Mouse (Mus musculus): ENCODE data around the gene Cyp17a1.
A peak's percentile ranks its signal among the peaks of the same experiment; 100 is the strongest.

The Cyp17a1 gene

DNA sequence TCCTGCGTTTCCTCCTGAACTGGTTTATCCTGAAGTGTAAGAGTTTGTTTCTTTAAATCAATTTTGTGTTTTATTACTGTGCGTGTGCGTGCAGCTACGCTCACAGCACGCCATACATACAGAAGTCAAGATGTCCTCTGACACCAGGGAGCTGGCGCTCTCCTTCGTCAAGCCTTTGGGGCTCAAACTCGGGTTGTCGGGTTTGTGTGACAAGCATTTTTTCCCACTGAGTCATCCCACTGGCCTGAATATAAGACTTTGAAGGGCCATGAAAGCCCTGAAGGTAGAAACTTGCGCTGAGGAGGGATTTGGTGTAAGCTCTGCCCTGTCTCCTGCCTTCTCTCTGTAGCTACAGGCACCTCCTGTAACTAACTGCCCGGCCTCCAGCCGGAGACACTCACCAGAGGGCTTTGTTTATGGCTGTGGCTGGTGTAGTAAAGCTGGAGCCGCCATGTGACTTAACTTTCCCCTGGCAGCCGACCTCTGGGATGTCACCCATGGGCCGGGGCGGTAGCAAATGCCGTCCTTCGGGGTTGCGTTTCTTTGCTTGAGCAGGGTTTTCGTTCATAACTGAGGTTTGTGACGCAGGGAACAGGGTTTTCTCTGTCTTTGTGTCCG lies 30.7 kb downstream of the Cyp17a1 start:
- no peak for DNase-seq (ENCODE audit: low spot score)

DNA sequence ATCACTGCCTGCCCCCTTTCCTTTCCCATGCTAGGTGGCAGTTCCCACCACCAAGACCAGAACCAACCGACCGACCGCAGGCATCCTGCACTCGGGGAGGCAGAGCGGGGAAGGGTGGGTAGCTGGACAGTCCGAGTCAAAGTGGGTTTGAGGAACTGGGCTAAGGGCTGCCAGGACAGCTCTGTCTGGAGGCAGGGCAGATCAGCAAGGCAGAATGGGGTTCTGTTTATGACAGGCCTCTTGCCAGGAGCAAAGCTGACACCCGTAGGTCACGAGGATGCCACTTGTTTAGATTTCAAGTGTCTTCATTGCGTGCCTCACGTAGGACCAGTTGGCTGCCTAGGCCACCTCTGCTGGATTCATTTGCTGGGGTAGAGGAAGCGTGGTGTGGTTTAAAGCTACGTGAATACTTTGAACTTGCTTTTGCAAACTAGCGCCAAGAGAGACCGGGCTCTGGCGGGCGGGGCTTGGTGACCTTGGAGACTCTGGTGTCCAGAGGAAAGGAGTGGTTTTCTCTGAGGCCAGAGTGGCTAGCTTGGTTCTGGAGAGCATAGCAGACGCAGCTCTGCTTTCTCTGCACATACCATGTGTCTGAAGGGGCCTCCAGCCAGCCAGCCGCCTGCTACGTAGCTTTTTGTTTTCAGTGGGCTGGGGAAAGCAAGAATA lies 31.4 kb downstream of the Cyp17a1 start:
- peak; percentile 25 for DNase-seq (ENCODE audit: low spot score)

DNA sequence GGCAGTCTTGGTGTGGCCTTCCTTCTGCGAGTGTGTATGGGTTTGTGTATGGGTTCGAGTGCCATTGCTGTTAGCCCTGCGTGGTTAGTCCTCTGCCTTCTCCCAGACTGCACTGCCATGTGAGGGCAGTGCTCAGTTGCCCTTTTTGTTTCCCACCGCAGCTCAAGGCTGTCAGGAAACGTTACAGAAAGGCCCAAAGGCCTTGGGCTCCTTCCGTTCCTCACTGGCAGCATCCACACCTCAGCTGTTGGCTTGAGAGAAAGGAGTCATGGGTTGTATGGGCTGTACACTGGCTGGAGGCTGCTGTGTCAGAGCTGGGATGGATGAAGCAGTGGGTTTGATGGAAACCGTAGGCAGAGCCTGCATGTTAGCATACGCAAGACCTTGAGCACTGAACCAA lies 32.2 kb downstream of the Cyp17a1 start:
- no peak for DNase-seq (ENCODE audit: low spot score)

DNA sequence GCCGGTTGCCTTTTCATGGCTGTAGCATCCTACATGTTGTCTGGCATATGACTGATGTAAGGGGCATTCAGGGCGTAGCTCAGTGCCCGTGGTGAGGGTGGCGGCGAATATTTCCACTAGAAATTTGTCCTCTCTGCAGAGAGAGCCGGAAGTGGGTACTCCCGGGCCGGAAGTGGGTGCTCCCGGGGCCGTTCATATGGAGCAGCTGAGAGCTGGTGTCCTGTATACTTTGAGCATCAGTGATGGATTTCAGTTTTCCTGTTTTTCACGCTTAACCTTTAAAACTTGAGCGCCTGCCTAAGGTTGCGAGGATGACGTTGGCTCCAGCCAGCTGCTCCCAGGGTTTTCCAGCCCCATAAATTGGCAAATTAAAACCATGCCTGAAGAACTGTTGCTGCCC lies 33.5 kb downstream of the Cyp17a1 start:
- no peak for DNase-seq (ENCODE audit: low spot score)

DNA sequence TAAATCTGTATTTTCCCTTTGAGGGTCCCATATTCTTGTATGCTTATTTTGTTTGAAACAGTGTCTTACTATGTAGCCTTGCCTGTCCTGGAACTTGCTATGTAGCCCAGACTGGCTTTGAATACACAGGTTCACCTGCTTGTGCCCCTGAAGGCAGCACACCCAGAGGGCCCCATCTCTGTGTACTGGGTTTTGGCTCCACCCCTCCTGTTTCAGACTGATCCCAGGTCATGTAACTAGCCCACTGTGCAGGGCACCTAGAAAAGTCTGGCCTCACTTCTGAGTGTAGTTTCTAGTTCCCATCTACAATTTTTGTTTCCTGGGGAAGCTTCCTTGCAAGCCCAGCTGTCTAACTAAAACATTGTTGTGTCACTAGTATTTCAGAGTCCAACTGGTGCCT lies 33.9 kb downstream of the Cyp17a1 start:
- DNase-seq (ENCODE audit: low spot score) = no peak

DNA sequence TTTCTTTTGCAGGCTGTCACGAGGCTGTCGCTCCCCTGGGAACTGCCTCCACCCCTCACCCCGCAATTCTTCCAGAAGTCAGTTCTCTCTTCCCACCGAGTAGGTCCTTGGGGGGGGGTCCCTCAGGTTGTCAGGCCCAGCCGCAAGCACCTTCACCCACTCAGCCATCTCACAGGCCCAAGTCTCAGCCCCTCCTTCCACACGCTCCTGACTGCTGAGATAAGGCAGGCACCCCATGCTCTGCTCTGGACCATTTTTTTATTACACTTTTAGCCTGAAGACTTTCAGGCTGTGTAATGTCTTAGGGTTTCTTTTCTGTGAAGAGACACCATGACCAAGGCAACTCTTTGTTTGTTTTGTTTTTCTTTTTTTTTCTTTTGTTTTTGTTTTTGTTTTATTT lies 35.4 kb downstream of the Cyp17a1 start:
- no peak for DNase-seq (ENCODE audit: low spot score)

DNA sequence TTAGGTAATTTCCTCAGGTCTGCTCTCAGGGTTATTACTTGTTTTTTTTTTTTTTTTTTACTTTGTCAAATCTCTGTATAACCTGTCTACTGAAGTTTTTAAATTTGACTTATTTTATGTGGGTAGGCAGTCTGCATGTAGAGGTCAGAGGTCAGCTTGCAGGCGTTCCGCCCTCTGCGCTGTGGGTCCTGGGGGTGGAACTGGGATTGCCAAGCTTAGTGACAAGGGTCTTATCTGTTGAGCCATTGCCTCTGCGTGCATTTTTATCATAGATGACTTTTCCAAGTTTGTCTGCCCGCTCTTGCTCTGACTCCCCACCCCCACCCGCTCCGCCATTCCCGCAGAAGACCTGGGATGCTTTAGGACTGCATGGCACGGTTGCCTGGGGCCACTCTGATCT lies 37.2 kb downstream of the Cyp17a1 start:
- DNase-seq (ENCODE audit: low spot score) = no peak

DNA sequence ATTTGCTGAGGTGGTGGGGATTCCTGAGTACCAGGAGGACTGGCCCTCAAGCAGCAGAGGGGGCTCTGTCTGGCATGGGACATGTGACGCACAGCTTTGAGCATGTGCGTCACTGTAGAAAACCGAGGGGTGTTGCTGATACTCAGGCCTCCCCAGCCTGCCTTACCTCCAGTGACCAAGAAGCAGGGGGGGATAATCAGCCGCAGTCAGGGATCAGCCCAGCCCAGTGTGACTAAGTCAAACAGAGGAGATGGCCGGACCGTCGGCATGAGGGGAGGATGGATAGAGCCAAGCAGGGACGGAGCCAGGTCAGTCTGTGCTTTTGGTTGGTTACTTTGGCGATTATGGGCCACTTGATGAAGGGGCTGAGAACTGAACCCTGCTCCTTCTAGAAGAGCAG lies 41.3 kb downstream of the Cyp17a1 start:
- DNase-seq (ENCODE audit: low spot score) = no peak

DNA sequence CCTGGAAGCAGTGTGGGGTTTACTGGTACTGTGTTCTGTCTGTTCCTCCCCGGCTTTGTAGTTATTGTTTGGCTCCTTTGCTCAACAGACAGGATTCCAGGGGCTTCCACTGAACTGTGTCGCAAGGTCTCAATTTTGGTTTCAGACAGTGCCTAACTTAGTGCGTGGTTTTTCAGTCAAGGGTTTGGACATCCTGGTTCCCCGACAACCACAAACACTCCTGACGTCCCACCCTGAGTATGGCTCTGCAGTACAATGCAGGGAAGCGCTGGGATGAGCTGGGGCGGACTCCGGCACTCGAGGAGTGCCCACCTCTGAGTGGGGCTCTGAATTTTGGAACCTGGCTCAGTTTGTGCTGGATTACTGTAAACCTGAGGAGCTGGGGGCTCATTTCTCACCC lies 43.2 kb downstream of the Cyp17a1 start:
- no peak for DNase-seq (ENCODE audit: low spot score)

DNA sequence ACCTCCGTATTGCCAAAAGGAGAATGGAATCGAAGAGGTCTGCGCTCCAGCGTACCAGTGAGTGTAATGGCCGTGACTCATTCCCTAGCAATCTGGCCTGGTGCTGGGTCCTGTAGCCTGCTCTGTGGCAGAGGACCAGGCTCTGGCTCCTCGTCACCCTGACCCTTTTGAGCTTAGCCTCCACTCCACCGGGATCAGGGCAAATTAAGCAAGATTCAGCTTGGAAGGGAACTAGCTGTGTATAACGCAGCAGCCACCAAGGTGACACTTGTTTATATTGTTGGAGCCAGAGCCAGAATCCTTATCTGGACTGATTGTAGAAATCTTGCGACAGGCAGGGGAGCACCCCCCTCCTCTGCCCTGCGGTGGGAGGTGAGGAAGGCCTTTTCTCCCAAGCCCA lies 44.6 kb downstream of the Cyp17a1 start:
- DNase-seq (ENCODE audit: low spot score) = no peak

DNA sequence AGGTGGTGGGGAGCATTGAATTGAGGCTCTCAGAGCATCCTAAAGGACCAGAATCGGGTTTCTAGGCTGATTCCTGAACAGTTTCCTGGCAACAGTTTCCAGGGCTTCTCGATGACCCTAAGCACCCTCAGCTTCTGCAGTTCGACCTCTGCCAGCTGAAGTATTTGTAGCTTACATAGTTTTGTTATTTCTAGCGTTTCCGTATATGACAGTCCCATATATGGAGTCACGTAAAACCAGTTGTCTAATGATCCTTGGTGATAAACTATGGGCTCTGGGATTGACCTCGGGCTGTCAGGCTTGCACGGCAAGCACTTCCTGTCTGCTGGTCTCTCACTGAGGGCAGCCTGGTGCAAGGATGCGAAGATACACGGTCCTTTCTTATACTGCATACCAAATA lies 47.5 kb downstream of the Cyp17a1 start:
- no peak for DNase-seq (ENCODE audit: low spot score)

DNA sequence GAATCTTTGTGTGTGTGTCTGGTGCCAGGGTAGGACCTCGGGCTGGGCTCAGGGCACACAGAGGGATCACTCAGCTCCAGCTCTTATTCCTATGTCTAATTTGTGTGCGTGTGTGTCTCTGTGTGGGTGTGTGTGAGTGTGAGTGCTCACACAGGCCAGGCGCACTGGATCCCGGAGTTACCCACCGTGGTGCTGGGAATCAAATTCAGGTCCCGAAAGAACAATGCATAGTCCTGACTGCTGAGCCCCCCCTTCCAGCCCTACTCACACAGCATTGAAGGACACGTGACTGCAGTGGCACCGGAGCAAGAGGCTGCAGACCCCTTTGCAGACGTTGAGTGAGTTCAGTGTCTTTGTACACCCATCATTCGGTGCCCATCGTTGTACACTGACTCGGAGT lies 48.0 kb downstream of the Cyp17a1 start:
- no peak for DNase-seq (ENCODE audit: low spot score)

DNA sequence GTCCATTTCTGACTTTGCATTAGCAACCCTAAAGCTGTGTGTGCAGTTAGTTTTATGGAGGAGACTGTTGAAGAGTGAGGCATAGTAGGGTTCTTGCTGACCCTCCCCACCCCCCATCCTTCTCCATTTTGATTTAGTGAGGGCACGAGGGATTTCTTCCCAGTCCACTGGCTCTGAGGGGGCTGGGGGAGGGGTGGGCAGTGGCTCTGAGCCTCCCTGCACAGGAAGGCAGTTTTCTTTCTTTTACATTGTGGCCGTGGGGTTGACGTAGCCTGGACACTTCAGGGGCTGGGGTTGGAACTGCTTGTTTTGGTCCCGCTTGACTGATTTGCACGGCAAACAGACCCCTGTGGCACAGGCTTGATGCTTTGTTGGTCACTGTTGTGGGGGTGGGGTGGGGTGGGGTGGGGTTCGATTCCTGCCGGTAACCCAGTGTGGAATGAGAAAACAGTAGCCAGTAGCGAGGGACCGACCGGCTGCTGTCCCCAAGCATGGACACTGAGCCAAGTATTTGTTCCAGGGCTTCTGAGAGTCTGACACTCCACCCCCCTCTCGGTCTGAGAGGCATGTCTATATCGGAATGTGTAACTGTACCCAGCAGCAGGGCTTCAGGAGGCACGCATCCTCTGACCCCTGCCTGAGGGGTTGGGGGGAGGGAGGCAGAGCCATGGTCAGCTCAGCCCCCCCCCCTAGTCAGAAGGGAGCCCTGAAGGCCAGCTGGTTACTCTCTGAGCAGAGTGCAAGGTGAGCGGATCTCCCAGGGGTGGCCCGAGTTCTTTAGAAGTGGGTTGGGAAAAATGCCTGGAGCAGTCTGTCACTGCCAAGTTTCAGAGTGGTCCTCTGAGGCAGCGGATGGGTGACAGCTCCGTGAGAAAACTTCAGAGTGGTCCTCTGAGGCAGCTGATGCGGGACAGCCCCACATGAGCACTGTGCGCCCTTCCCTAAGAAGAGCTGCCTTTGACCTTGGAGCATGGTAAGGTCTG lies 48.9 kb downstream of the Cyp17a1 start:
- no peak for DNase-seq (ENCODE audit: low spot score)

DNA sequence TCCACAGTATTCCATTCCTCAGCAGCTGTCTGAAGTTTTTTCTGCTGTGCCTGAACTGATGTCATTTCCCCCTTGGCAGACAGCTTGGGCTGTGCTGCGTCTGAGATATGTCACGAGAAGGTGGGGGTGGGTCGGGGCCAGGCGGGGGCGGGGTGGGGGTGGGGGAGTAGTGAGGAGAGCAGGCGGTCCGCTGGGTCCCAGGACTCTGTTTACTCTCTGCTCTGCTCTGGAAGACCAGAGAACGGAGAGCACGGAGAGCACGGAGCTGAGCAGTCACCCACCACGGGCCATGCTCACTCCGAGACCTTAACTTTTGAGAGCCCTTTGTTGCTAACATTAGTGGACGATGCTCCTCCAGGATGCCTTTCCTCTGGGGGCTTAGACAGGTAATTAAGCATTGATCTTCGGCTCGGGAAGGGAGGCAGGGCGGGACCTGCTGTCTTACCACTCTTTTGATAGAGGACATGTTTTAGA lies 49.7 kb downstream of the Cyp17a1 start:
- DNase-seq (ENCODE audit: low spot score) = peak; percentile 60

DNA sequence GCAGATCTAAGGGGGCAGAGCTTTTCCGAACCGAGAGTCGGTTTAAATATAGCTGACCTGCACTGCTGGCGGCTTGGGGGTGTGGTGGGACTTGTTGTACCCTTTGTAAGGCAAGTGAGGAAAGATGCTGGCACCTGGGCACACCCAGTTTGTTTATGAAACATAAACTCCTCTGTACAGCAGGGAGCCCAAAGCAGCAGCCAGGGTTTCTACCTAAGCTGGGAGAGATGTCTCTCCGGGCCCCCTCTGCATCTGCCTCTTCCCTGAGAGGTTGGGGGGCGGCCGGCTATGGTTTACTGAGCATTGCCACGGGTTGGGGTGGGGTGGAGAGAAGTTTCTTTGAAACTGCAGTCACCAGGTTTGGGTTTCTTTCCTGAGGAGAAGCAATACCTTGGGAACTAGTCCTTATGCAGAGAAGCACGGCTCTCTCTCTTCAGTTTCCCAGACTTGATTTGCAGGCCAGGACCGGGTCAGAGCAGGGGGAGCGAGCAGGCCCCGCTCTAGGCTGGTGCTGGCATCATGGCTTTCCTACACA lies 50.2 kb downstream of the Cyp17a1 start:
- DNase-seq (ENCODE audit: low spot score) = no peak

DNA sequence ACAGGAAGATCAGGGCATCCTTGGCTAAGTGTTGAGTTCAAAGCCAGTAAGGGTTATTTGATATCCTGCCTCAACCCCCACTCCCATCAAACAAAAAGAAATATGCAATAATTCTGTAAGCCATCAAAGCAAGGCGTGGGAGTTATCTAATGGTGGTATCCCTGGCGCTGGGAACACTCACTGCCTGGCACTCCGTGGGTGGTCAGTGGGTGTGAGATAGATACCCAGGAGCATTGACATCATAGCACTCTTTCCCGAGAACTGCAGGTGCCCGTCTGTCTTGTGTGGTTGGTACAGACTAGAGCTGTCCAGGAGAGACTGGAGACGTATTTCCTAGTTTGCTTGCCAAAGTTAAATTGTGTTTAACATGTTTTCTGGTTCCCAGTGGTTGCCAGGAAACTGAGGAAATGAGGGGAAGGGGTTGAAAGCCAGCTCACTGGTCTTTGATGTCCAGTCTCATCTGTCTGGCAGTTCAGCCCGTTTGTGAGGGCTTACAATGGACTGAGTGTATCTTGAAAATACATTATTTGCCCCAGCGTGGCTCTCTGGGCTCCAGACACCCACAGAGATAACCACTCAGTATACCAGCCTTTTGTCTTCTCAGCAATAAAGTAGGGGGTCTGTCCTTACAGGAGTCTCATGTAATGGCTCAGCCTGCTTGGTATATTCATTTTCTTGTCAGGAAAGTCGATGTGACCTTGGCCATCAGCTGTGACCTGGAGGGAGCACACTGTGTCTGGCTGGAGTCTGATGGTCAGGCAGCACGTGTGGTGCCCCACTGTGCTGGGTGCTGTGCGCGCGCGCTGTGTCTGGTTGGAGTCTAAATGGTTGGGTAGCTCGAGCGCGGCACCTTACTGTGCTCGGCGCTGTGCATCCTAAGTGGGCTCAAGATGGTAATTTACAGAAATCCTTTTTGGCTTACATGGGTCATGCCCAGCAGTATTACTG lies 51.5 kb downstream of the Cyp17a1 start:
- no peak for DNase-seq (ENCODE audit: low spot score)

DNA sequence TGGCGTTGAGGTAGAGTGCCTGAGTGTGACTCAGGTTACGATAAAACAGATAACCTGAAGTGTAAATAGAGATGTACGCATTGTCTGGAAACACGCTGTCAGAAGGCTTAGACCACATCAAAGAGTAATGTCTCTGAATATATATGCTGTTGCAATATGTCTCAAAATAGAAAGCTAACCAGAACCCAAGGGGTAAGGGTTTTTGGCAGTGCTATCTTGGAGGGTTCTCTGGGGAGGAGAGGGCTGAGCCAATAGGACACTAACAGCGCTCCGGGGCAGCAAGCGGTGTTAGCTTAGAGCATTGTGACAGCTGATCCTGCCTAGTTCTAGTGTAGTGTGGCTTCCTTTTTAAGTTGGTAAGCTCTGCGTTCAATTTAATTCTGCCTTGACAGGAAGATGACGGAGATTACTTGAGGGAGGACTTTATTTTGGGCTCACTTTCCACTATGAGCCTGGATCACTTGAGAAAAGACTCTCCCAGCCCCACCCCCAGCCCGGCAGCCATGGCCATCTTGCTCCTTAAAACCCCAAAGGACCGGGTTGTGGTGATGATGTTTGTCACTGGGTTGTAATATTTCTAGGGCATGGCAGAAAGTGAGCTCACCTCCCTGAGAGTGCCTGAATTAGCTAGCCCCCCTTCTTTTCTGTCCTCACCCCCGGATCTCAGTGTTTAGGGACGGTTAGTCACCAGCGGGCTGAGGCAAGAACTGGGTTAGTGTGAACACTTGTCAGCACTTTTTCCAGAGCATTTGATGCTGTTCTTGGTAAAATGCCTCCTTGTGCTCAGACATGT lies 52.8 kb downstream of the Cyp17a1 start:
- no peak for DNase-seq (ENCODE audit: low spot score)

DNA sequence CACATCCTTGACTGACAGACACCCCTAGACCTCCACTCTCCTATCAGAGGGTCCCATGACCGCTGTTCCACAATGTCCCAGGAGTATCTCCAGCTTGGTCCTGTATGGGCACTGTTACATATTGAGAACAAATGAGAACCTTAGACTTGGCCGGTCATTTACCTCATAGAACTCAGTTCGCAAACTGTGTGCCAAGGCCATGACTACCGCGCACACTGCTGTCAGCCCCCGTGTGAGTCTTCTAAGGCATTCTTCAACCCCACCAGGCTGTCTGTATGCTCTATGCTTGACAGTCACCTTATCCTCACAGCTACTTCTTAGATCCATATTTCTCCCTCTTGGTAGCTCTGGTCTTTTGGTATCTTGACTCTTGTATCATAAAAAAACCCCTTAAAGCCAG lies 53.5 kb downstream of the Cyp17a1 start:
- DNase-seq (ENCODE audit: low spot score) = no peak

DNA sequence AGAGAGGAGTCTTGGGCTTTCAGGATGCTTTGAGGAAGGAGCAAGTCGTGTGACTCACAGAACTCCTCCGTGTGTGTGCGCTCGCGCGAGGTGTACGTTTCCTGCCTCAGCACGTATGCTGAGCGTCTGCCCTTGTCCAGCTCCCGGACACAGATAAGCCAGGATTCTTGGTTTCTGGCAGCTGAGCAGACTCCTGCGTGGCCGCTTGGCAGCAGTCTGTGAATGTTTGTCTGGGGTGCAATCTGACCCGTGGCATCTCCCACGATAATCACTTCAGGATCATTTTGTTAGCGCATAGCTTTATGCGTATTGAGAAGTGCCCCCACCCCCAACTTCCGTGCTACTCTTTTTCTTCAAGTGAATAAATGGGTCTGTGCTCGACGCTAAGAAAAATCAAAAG lies 54.0 kb downstream of the Cyp17a1 start:
- DNase-seq (ENCODE audit: low spot score) = no peak

DNA sequence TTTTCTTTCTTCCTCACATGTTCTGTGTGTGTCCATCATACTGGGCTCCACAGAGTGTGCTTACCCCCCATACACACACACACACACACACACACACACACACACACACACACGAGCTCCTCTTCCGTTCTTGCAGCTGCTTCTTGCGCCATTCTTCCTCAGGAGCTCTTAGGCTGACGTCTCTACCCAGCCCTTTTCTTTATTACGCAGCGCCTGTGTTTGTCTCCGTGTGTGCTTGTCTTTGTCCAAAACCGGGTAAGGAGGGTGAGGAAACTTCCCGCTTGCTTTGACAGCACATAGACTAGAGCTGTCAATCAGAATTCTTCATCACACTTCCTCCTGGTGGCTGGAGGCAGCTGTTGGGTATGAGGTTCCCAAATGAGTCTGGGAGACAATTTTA lies 54.6 kb downstream of the Cyp17a1 start:
- no peak for DNase-seq (ENCODE audit: low spot score)

DNA sequence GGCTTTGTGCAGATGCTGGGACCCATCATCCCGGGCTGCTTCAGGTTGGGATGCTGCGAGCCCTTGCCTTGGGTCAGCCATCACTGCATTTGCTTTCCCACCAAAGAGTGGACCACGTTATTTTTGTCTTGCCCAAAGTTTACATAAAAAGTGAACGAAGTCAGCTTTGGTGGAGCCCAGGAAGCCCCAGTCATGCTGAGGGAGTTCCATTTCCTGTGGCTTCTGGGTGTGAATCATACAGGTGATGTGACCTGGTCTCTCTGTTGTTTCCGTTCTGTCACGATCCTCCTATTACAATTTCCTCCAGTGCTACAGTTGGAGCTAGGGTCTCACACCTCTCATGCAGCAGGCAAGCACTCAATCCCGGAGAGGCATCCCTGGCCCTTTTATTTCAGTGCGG lies 55.6 kb downstream of the Cyp17a1 start:
- DNase-seq (ENCODE audit: low spot score) = no peak
